Mouse (Mus musculus): ENCODE measurements around the gene Bco2. TPM values are rescaled to one million over a fixed set of nuclear protein-coding genes. Genes with fewer than 3 reads are reported as not detected.

The Bco2 gene
- polyA plus RNA-seq, 1 experiment from 2014 or later: 0.87 TPM

Other genes with a start within 250 kb of the Bco2 start
- 229 and 259 TPM in 2 replicates for gene Rpl10-ps3, start 210.2 kb downstream of the Bco2 start, polyA plus RNA-seq (2015; fragmentation: Nextera tagmentation; extraction: Ambion mirVana)
- 0.27 and 0.51 TPM in 2 replicates for gene Plet1, start 60.7 kb downstream of the Bco2 start, polyA plus RNA-seq (2015; fragmentation: Nextera tagmentation; extraction: Ambion mirVana)
- 30.1 and 30.5 TPM in 2 replicates for gene Pts, start 26.5 kb downstream of the Bco2 start, polyA plus RNA-seq (2015; fragmentation: Nextera tagmentation; extraction: Ambion mirVana)
- 12.0 and 13.3 TPM in 2 replicates for gene Il18, start 354 bp downstream of the Bco2 start, polyA plus RNA-seq (2015; fragmentation: Nextera tagmentation; extraction: Ambion mirVana)
- not detected in 2 replicates for gene Tex12, start 6.1 kb upstream of the Bco2 start, polyA plus RNA-seq (2015; fragmentation: Nextera tagmentation; extraction: Ambion mirVana)
- 308 and 319 TPM in 2 replicates for gene Sdhd, start 48.6 kb upstream of the Bco2 start, polyA plus RNA-seq (2015; fragmentation: Nextera tagmentation; extraction: Ambion mirVana)
- 141 and 164 TPM in 2 replicates for gene Timm8b, start 48.7 kb upstream of the Bco2 start, polyA plus RNA-seq (2015; fragmentation: Nextera tagmentation; extraction: Ambion mirVana)
- gene Pih1d2, start 62.1 kb upstream of the Bco2 start, polyA plus RNA-seq (2015; fragmentation: Nextera tagmentation; extraction: Ambion mirVana): 0.55 and 0.90 TPM in 2 replicates
- gene Nkapd1, start 62.3 kb upstream of the Bco2 start, polyA plus RNA-seq (2015; fragmentation: Nextera tagmentation; extraction: Ambion mirVana): 5.8 and 5.9 TPM in 2 replicates
- gene Dlat, start 104.6 kb upstream of the Bco2 start, polyA plus RNA-seq (2015; fragmentation: Nextera tagmentation; extraction: Ambion mirVana): 21.6 and 22.5 TPM in 2 replicates
- 2.2 and 2.7 TPM in 2 replicates for gene Dixdc1, start 184.3 kb upstream of the Bco2 start, polyA plus RNA-seq (2015; fragmentation: Nextera tagmentation; extraction: Ambion mirVana)
- gene 2310030G06Rik, start 191.4 kb upstream of the Bco2 start, polyA plus RNA-seq (2015; fragmentation: Nextera tagmentation; extraction: Ambion mirVana): 4.6 and 5.2 TPM in 2 replicates
- gene Cryab, start 196.1 kb upstream of the Bco2 start, polyA plus RNA-seq (2015; fragmentation: Nextera tagmentation; extraction: Ambion mirVana): 9.9 and 16.1 TPM in 2 replicates
- 1.7 and 2.7 TPM in 2 replicates for gene Hspb2, start 197.2 kb upstream of the Bco2 start, polyA plus RNA-seq (2015; fragmentation: Nextera tagmentation; extraction: Ambion mirVana)
- gene Fdxacb1, start 213.1 kb upstream of the Bco2 start, polyA plus RNA-seq (2015; fragmentation: Nextera tagmentation; extraction: Ambion mirVana): 7.8 and 7.9 TPM in 2 replicates
- 12.6 and 13.2 TPM in 2 replicates for gene Alg9, start 219.8 kb upstream of the Bco2 start, polyA plus RNA-seq (2015; fragmentation: Nextera tagmentation; extraction: Ambion mirVana)
- 19.6 and 22.6 TPM in 2 replicates for gene 1110032A03Rik, start 220.3 kb upstream of the Bco2 start, polyA plus RNA-seq (2015; fragmentation: Nextera tagmentation; extraction: Ambion mirVana)

Measured in liver, embryonic 16.5 days (tissue).